Mouse (Mus musculus) layer of hippocampus, adult 9-10 months (tissue): ENCODE measurements at regions not wholly inside any gene's neighbourhood (a gene's known extent, or its start where the extent isn't known, plus 50 kb on each side); places are given as distances from the start of the nearest gene placed in this dataset.
"Not testable (repeated sequence)": the region's sequence is repeated elsewhere in the genome, so short reads cannot be mapped to it uniquely, and the experiment has no call there.

ENCODE experiments used
- DNase-seq: peaks from one replicate; pipeline ENCODE4 v3.0.0; 2022; ENCODE audit warnings: low spot score

DNA sequence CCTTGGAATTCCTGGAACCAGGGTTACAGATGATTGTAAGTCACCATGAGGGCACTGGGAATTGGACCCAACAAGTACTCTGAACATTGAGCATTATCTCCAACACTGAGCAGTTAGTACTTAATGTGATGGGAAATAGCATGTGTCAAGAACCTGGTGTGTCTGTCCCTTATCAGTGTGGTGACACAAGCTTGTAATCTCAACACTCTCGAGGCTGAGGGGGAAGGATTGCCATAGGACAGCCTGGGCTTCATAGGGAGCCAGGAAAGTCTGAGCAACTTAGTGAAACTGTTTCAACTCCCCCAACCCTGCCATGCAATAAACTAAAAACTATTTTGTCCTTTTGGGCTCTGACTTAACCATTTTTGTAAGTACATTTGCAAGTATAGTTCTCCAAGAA, 100.0 kb downstream of the Wdr20rt start:
- DNase-seq, result no peak

DNA sequence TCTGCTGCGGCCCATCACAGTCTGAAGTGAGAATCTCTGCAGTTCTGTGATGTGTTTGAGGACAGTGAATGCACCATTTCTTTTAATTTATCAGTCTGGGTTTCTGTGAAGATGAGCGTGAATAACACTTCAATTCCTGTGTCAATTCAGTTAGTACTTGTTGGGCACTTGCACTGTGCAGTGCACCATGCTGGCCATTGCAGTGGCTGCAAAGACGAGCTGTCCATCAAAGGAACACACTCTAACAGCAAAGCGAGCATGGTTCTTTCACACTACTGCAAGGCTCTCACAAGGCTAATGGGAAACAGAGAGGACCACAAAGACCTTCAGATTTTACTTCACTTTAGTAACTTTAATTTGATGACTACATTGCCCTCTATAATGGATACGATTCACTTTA, 103.2 kb downstream of the Wdr20rt start:
- DNase-seq, result no peak

DNA sequence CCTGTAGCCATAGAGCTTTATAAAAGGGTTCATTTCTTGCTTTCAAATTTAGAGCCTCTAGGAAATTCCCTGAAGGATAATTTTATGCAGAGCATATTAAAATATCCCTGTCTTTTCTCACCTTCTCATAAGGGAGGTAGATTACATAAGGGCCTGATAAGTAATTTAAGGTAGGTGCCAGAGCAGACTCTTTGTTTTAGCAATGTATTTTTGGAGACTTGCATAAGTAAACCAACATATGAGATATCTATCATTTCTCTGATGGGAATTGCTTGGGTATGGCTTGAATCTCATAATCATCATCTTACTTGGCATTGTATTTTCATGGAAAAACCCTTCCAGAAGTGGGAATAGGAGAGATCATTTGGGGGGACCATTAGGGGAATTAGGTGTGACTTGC, 104.4 kb downstream of the Wdr20rt start:
- DNase-seq, result no peak

DNA sequence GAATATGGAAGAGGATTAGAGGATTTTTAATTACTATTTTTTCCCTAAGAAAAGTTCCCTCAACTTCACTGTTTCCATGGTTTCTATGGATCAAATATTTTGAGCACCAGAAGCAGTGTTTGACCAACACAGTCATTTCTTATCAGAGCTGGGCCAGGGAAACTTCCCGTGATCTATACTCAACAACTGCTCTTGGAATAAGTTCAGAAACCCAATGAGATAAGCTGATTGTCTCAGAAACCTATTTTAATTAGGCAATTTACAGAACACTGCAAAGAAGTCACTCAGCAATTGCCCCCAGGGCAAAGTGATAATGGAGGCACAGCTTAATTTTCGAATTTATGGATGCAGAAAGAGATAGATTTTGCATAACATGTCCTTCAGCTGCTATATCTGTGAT, 114.7 kb downstream of the Wdr20rt start:
- DNase-seq, result no peak

DNA sequence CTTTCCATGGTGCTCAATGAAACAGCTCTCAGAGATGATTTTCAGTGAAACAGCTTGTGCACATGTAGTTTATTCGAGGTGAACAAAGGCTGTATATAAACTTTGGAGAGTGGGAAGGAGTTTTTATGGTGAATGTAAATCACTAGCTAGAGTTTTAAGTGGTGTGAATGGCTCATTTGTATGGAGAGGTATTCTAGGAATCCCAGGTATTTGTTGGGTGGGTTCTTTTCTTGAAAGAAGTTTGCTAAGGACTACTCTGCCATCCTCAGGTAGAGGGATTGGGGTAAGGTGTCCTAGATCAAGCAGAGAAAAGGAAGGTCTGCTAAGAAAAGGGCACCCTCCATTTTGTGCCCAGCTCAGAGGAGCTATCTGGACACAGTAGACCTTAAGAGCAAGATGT, 121.9 kb downstream of the Wdr20rt start:
- DNase-seq, result no peak

DNA sequence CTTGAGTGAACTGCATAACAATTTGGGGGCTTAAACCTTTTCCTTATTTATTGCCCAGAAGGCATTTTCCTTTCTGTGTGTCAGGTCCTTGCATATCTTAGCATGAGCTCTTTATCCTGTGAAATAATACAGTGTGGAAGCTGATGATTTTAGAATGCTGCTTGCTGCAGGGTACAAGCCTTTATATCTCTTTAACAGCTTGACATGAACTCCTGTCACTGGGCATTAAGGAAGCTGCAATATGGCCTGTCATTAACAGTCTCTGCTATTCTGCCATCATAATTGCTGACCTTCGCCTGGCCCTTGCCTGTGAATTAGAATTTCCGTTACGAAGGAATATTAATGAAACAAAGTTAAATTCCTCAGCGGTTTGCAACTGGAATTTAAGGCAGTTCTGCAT, 124.2 kb downstream of the Wdr20rt start:
- no peak for DNase-seq

DNA sequence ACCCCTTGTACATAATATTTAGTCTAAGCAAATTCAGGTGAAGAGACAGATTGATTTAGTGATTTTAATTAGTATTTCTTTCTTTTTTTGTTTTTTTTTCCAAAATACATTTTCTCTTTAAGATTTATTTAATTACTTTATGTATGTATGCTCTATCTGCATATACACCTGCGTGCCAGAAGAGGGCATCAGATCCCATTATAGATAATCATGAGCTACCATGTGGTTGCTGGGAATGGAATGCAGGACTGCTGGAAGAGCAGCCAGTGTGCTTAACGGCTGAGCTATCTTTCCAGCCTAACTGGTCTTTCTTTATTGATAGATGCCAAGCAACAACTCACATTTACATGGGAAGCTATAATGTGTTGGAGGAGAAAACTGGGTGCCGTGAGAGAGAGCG, 138.9 kb downstream of the Wdr20rt start:
- DNase-seq, result no peak

DNA sequence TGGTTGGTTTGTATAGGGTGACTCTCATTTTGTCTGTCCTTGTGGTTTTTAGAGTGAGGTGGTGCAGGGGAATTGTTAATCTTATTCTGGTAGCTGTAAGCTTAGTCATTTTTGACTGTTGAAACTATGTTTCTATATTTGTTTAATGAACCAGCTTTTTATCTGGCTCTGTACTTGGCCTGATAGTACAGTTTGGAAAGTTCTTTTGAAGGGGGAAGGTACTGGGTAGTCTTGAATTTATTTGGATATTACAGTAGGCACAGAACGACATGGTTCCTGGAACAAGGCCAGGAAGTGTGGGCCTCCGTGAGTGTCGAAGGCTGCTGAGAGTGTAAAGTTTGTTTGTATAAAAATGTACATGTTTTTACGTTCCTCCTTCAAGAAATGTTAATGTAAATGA, 142.0 kb downstream of the Wdr20rt start:
- DNase-seq, result no peak

DNA sequence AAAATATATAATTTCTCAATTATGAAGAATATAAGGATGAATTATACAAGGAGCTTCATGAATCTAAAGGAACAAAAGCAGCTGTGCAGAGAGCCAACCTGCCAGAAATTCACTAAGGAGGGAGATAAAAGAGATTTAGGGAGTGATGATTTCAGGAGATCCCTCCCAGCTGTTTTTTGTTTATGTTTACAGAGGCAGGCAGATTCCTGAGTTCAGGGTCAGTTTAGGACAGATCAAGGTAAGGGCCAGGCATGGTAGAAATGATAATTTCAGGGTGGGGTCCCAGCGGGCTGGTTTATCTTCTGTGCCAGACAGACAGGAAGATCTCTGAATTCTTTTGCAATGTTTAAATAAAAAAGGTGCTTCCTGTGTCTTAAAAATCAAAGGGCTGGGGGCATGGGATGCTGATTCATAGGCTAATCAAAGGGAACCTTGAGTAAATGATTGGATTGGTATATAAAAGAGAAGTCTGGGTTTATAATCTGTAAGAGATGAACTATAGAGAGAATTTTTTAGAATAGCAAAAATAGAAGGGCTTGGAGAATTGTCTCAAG, 142.6 kb downstream of the Wdr20rt start:
- no peak for DNase-seq

DNA sequence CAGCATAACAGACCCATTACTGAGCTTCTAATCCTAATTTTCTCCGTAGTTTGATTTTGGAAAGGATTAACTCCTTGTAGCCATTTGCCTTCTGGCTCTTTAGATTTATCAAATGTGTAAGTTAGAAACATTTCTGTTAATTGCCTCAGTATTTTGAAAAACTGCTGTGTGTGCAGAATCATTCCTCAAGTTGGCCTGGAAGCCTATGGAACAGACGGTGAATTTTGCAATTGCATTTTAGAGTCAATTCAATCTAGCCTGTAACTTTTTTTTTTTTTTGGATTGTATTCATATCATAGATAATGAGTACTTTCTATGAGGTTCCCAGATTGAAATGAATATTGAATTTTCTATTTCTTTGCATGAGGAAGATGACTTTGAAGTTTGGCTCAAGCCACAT, 146.3 kb downstream of the Wdr20rt start:
- DNase-seq, result no peak

DNA sequence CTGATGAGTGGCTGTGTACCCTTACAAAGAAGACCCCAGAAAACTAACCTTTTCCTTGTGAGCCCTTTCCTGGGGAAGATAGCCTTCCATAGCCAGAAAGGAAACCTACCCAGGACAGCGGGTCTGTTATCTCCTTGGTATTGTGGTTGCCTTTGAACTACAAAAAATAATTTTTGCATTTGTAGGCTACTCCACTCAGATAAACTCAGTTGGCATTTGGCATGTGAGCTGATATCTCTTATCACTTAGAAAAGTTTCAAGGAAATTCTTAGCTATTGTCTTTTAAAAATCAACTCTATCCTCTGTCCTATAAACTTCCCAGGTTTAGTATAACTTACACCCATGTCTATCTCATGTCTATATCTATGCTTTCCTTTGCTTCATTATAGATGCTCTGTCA, 154.0 kb downstream of the Wdr20rt start:
- no peak for DNase-seq

DNA sequence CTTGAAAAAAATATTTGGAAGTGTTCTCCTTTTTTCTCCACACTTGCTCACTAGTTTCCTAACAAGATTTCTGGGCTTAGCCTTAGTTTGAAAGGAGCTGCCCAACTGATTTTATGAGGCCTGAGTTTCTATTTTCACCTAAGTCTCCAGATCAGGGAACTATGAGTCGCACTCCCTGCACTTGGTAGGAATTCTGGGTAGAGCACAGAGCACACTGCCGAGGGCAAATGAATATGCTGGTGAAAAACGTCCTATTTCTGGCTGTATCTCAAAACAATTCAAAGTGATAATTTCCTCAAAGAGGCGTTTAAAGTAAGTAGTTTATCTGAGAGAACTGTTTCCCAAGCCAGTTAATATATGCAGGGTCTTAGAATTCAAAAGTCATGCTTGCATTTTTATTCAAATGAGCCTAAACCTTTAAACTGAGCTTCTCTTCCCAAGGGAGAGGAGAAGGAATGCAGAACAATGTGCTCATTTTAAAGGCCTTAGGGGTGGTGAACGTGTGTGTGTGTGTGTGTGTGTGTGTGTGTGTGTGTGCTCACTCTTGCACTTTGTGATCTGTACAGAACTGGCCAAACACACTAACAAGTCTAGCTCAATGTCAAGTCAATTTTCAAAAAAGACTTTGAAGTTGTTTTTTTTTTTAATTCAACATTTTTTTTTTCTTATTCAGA, 156.9 kb downstream of the Wdr20rt start:
- no peak for DNase-seq

DNA sequence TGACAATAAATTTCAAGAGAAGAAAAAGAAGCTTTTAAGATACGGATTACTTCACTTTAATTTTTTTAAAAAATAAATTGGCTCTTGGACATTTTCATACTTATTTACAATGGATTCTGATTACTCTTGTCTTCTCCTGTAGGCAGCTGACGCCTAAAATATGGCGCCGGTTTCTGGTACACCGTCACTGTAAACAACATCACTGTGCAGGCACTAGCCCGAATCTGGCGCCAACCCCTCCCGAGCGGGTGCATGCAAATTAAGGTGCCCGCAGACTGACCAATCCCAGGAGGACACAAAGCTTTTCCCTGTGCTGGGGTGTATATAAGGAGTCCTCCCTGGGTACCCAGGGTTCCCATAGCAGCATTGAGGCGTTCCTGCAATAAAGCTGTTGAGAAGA, 157.5 kb downstream of the Wdr20rt start:
- not testable (repeated sequence) for DNase-seq

DNA sequence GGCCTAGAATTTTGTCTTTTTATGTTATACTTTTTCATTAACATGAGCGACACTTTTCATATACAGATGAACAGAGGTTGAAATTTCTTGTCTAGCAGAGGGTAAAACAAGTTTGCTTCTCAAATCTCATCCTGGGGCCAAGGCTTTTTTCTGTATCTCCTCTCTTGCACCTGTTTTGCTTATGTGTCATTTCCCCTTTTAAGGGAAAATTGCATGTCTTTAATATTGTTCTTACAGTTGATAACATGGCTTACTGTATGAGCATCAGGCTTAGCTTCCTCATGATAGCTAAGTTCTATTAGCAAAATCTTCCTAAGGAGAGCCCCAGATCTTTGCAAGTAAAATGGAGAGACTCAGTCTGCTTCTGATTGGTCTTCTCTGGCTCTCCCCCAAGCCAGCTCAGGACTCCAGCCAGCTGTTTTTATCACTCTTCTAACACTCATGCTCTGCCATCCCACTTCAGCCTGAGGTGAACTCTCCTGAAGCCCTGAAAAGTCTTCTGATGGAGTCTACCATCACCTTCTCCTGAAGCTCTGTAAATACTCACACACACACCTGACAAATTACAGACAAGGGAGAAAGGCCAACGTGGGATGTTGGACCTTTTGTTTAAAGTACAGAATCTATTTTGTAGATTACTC, 160.8 kb downstream of the Wdr20rt start:
- no peak for DNase-seq

DNA sequence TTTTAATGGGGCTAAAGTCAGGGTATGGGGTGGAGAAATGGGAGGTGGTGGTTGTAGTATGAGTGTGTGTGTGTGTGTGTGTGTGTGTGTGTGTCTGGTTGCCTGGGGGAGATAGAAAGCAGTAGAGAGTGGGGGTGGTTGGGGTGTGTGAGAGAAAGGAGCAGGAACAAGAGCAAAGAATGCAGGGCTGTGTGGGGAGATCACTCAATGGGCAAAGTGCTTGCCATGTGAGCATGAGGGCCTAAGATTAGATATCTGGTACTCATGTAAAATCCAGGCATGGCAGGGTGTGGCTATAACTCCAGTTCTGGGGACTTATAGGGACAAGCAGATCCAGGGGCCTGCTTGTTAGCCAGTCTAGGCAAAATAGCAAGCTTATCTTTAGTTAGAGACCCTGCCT, 161.7 kb downstream of the Wdr20rt start:
- no peak for DNase-seq

DNA sequence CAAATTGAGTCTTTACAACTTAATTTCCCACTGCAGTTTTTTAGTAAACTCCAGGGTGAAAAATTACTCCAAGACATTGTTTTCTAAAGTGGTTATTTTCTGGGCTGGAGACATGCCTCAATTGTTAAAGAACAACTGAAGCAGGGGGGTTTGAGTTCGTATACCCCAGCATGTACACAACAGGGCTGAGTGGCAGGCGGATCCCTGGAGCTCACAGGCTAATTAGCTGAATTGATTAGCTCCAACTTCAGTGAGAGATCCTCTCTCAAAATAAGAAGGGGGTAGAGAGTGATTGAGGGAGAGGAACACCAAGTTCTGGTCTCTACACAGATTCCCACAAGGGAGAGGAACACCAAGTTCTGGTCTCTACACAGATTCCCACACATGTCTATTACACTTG, 164.2 kb downstream of the Wdr20rt start:
- no peak for DNase-seq

DNA sequence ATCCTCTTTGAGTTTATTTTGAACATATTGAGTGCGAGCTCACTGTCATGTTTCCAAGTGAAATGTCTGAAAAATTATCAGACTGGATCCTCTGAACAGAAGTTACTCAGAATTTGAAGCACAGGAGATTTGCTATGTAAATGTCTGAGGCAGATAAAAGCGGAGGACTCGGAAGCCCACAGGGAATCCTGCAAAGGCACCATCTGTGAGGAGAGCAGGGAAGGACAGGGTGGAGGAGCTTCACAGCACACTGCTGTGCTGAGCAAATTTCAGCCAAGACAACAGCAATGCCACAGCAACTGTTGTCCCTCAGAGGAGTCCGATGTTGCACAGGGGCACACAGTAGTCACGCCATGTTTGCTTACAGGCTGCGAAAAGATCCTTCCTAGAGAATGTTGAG, 165.0 kb downstream of the Wdr20rt start:
- DNase-seq, result no peak

DNA sequence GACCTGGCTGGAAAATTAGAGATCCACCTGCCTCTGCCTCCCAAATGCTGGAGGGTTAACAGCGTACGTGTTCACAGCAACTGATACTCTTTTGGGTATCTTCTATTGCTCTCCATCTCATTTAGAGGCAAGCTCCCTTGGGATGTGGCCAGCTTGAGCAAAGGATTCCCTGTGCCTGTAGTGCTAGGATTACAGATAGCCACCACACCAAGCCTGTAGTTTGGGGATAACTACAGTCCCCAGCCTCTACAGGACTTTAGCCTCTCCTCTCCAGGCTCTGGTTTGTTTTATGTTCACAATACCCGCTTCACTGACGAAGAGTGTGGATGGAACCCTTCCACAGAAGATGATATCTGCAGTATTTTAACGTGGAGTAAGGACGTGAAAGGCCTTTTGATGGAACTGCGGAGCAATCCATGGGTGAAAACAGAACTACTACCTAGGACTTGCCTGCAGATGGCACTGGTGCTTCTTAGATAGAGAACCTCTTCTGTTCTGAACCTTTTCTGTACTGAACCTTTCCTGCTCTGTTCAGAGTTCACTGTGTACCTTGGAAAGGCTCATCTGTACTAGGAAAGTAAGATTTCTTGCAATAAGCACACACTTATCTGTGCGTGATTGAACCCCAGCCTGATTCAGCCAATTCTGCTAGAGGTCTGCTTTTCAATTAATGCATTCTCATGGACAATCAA, 176.6 kb downstream of the Wdr20rt start:
- peak; percentile 62 for DNase-seq

DNA sequence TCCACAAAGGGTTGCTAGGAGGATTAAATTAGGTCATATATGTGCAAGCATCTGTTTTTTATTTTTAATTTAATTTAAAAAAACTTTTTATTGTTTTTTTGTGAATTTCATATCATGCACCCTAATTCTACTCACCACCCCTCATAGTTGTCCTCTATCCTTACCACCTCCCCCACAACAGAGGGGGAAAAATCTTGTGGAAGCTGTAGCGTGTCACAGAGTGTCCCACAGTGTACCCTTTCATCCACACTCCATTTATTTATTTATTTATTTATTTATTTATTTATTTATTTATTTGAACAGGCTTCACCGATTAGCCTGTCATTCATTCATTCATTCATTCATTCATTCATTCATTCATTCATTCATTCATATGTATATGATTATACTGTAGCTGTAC, 177.8 kb downstream of the Wdr20rt start:
- DNase-seq, result no peak

DNA sequence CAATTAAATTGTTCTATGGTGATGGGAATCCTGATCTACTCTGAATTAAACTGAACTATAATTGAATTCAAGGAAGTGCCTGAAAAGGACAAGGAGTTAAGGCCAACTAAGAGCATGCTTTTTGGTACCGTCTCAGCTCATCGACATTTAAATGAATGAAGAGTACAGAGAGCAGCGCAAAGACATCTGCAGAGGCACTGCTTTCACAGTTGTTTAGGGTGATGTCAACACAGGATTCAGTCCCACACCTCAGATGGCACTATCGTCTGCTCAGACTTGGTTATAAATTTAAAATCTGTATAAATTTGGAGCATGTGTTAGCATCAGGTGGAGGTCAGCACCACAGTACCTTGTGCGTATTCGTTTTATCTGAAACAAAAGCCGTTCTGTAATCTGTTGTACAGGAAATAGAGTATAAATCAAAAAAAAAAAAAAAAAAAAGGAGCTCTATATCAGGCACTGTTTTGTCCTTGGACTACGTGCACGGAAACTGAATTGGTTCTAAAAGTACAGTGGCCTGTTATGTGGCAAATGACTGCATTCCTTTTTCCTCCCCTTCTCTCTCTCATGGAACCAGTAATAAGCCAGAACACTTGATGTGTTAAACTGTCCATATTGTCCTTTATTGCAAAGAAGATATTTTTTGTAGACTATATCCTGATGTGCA, 187.8 kb downstream of the Wdr20rt start:
- DNase-seq, result no peak

DNA sequence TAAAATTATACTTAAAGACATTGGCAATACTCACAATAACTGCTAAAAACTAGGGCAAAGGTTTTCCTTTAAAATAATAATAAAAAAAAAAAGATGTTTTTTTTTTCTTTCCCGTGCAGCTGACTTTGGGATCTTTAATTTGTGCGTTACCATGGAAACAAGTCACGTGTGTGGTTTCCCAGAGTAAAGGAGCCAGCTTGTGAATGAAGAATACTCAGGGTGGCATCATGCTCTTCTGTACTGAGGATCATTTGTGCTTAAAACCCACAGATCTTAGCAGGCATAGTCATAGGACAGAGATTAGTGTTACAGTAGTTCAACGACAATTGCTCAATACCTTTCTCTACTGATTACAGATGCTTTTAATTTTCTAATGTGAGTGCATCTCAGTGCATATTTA, 189.1 kb downstream of the Wdr20rt start:
- DNase-seq, result no peak

DNA sequence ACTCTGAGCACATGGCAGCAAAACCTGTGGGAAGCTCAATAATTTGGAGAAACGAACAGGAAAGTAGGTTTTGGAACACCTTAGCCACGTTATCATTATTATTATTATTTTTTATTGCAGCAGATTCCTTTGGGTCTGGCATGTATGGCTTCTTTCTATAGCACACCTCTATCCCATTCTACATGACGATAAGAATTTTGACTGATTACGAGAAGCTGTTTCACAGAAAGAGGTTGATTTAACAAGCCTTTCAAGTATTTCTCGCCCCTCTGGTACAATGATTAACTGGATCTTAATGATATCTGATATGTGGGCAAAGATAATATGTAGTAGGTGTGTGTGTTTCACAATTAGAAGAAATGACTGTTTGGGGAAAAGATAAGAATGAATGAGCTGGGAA, 191.6 kb downstream of the Wdr20rt start:
- DNase-seq, result no peak

DNA sequence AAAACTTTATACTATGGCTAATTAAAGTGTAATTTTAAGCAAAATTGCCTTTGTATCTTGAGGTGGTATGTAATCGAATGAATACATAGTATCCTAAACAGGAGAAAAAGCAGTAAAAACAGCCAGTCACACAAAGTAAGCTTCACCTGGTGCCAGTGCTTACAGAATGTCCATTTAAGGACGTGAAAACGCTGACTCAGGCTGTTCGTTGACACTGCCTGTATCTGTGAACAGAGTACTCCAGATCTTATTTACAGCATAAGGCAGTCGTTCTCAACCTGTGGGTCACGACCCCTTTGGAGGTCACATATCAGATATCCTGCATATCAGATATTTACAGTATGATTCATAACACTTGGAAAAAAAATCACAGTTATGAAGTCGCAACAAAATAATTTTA, 194.8 kb downstream of the Wdr20rt start:
- DNase-seq, result no peak
